Mouse (Mus musculus): ENCODE data around the gene Prrt1.

Gene Prrt1

DNA sequence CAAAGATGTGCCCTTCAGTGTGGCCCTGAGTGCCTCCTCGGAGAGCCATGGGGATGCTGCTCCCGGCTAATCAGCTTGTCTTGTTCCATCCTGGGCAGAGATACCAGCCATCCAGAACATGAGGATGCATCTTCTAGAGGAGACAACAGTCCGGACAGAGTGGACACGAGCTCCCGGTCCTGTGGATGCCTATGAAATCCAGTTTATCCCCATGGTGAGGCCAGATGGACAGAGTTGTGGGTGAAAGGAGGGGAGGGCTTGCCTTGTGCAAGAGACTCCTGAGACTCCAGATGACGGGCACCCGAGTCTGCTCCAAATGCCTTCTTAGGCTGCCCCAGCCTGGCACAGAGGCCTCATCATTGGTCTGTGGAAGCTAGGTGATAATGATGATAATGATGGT is 43.8 kb downstream of the Prrt1 start:
- DNase-seq = no peak

DNA sequence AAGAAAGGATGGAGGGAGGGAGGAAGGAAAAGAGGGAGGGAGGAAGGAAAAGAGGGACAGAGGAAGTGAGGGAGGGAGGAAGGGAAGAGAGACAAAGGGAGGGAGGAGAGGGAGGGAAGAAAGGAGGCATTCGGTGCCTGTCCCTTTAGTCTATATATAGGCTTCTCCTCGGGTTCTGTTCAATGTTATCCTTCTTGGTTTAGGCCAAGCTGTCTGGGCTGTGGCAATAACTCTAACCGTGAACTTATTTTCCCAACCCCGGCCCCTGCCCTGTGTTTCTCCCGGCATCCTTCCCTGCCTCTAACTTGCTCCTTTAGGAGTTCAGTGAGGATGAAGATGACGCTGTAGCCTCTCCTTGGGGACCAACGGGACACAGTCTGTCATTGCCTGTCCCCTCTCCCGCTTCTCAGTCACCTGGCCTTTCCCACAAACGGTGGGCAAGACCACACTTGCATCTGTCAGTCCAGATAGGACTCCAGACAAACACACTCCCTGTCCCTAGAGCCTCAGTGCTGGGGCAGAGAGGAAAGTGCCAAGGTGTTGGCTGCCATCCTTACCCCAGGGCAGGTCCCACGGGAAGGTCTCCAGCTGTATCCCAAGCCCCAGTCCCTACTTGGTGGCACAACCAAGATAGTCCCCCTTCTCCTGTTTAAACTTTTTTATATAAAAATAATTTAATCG is 45.3 kb downstream of the Prrt1 start:
- DNase-seq = no peak

DNA sequence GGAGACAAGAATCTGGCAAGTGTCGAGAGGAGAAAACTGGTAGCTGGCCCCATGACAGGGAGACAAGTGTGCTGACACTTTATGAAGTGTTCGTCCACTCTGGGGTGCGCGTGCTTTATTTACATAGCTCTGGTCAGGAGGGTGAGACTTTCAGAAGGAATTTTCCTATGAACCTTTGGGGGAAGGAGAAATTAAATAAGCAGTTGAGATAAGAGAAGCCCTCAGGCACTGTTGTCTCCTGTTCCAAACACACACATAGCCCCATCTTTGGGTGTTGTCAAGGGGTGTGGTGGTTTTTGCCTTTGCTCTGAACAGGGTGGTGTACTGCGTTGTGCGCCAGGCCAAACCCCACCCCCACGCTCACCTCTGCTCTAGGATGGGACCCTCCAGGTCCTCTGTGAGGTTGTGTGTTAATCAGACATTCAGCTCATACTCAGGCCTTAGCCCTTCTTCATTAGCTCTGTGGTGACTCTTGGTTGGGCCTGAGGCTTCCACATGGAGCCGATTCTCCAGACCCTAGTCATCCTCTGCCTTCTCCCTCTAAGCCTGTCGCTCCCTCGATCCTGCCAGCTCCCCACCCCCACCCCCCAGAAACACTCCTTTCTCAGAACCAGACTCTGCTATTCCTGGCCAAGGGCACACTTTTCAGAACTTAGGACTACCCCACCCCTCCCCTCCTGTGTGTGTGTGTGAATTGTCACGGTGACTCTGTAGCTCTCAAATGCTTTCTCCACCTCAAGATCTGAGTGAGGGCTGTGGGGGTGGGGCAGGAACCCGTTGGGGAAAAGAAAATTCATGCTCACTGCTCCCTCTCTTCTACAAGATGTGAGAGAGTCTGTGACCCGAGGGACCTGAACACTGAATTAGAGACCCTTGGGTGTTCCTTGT is 46.1 kb downstream of the Prrt1 start:
- no peak for DNase-seq

DNA sequence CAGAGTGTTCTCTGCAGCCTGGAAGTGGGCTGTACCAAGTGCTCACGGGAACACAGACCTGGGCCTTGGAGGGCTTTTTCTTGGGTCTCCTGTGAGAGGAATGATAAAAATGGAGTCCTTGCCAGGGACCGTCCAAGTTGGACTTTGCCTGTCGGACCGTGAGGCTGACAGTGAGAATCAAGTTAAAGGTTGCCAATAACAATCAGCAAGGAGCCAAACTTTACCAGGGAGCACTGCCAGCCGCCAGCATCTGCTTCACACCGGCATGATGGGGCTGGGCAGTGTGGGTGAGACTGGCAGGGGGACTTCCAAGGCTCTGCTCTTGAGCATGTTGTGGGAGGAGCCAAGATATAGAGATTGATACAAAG is 46.7 kb downstream of the Prrt1 start:
- no peak for DNase-seq

DNA sequence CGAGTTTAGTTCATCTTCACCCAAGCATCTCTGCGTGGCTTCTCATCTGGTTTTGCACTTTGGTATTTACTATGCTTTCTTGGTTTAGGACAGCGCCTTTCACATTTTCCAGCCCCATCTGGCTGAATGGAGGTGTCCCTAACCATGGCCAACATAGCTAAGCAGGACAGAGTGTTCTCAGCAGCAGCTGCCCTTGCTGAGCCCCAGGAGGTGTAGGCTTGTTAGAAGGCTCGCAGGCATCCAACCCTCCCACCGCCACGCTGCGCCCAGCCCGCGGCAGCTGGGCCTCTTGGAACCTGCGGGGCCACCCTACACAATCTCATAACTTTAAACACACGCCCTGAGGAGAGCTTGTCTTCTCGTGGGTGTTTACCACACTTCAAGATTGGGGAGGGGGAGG is 47.3 kb downstream of the Prrt1 start:
- DNase-seq = no peak

DNA sequence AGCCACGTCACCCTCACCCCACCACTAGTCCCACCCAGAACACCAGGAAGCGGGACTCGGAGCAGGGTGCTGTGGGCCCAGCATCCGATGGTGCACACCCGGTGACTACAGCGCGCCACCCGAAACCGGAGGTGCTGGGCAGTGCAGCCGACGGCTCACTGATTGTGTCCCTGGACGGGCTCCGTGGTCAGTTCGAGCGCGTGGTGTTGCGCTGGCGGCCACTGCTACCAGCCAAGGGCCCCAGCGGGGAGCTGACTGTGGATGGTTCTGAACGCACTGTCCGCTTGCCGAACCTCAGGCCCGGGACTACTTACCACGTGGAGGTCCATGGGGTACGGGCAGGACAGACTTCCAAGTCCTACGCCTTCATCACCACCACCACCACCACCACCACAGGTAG is 50.9 kb downstream of the Prrt1 start:
- no peak for DNase-seq

DNA sequence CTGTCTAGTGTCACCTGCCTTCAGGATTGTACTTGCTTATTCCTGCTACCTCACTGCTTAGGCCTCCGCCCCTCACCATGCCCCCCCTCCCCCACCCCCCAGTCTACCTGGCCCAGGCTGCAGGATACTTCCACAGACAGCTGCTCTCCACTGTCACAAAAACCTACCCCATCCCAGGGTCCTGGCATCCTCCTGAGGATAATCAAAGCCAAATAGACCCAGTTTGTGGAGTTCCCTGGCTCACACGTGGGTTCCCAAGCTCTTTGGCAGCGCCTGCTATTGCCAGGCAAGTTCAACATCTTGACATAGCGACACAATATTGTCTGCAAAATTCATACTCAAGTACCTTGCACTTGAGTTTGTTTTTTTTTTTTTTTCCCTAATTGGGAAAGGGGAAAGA is 51.3 kb downstream of the Prrt1 start:
- DNase-seq = no peak

DNA sequence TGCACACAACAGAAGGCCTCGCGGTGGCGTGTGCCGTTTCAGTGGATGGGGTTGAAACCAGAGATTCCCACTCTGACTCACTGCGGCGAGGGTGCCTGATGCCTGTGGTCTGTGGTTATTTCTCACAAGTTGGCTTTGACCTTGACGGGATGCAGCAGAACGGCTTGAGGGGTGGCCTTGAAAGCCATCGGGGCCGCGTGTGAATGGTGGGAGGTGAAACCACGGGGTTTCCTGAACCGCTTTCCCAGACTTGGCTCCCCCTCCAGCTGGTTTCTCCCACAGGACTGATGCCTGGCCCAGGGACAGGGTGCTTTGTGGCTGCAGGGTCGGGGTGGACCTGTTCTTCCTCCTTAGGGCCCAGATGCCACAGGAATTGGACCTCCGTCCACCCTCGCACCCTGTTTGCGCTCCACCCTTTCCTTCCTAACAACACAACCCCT is 51.8 kb downstream of the Prrt1 start:
- peak; percentile 39 to 49 for DNase-seq

DNA sequence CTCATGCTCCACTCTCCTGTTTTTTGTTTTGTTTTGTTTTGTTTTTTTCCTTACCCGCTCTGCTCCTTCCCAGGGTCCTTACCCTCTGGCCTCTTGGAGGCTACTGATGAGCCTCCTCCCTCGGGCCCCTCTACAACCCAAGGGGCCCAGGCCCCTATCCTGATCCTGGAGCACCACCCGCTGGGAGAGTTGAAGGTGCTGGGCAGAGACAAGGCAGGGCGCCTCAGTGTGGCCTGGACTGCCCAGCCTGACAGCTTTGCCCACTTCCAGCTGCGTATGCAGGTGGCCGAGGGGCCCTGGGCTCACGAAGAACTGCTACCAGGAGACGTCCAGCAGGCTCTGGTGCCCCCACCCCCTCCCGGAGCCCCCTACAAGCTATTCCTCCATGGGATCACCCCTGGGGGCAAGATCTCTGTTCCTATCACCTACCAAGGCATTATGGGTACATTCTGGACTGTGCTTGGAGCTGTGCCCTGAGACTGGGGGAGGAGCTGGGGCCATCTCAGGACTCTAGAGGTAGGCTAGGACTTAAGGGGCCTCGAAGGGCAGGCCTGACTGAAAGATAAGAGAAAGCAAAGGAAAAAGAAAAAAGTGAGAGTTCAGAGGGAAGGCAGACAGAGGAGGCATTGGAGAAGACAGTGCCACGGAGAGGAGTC is 52.7 kb downstream of the Prrt1 start:
- DNase-seq = peak in 1 of 2 experiments; percentile 41

All from kidney, postnatal 4 days (tissue).